In the genomic region with DNA sequence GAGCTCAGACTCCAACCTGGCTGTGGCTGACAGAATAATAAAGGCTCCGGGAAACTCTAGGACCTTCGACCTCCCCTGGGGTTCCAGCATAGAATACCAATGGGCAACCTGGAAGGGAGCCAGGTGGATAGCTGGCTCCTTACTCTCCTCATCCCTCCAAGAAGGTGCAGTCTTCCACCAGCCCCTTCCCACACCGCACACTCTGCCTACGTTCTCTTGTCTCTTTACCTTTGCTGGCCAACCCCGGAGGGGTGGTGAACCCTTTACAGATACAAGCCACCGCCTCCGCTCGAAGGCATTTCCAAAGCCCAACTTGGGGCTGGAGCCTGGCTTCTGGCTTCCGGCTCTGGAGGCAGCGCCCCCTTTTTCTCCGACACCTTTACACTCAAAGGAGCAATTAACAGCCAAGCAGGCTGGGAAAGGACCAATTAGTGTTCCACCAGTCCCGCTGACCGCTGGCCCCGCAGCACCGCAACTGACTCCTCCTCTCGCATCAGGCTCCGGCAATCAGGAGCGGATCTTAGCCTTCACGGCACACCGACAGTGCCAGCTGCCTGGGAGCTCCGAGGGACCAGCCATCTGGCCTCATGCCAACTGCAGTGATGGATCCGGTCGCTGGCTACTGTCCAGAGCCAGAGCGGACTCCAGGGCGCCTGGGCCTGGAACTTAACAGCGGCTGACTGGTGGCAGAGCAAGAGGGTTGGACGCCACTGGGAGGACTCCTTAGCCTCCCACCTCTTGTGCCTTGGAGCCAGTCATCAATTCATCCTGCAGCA, we compare ENCODE assay signal across 8 mouse cellular contexts. TPM values are rescaled to one million over a fixed set of nuclear protein-coding genes. Genes with fewer than 3 reads are reported as not detected.
DNase-seq lines count a peak whose midpoint lies in the region; ATAC-seq lines count a peak whose summit lies in the region.

No protein-coding gene starts in this region.

- H3K4me1 ChIP-seq in forebrain, embryonic 10.5 days = peaks cover 33% of the 10 kb centered on the region
- H3K4me1 ChIP-seq in heart, embryonic 11.5 days (ENCODE audit: control insufficient read depth, insufficient read depth, low read length) = peaks cover 8% of the 10 kb centered on the region; the same call in 1 of the 2 replicates
- peaks cover 7% of the 10 kb centered on the region; the same call in 1 of the 2 replicates for H3K4me1 ChIP-seq in kidney, embryonic 14.5 days (ENCODE audit: control insufficient read depth, insufficient read depth, low read length)
- peaks cover 17% of the 10 kb centered on the region for H3K4me1 ChIP-seq in limb, embryonic 13.5 days
- H3K4me1 ChIP-seq in midbrain, embryonic 14.5 days (ENCODE audit: control insufficient read depth, insufficient read depth, low read length) = peaks cover 11% of the 10 kb centered on the region
- peaks cover 11% of the 10 kb centered on the region; the same call in 1 of the 2 replicates for H3K4me1 ChIP-seq in stomach, embryonic 16.5 days (ENCODE audit: control insufficient read depth, insufficient read depth, low read length)

- peak overlapping the region; percentile 81 for H3K4me2 ChIP-seq in heart, embryonic 11.5 days
- peak overlapping the region; percentile 65 for H3K4me2 ChIP-seq in kidney, embryonic 14.5 days (replicated peaks; ENCODE audit: low read depth, low read length)
- peak overlapping the region; percentile 66 for H3K4me2 ChIP-seq in limb, embryonic 13.5 days (replicated peaks)
- peak overlapping the region; percentile 65 for H3K4me2 ChIP-seq in midbrain, embryonic 14.5 days (ENCODE audit: low read length)
- H3K4me2 ChIP-seq in stomach, embryonic 16.5 days (ENCODE audit: low read depth, low read length) = peak overlapping the region; percentile 54

- 2% methylated on average over 27 of the region's 27 CpGs for WGBS in forebrain, embryonic 10.5 days
- 3% methylated on average over 27 of the region's 27 CpGs for WGBS in heart, embryonic 11.5 days (ENCODE audit: insufficient replicate concordance)
- WGBS in kidney, embryonic 14.5 days = 1% methylated on average over 27 of the region's 27 CpGs
- under 1% methylated on average over 27 of the region's 27 CpGs for WGBS in limb, embryonic 13.5 days
- 2% methylated on average over 27 of the region's 27 CpGs for WGBS in midbrain, embryonic 14.5 days
- WGBS in stomach, embryonic 16.5 days = 5% methylated on average over 27 of the region's 27 CpGs

- H3K36me3 ChIP-seq in forebrain, embryonic 10.5 days (replicated peaks) = no peaks in the 10 kb centered on the region
- no peaks in the 10 kb centered on the region for H3K36me3 ChIP-seq in heart, embryonic 11.5 days (ENCODE audit: control insufficient read depth, insufficient read depth, low read length)
- no peaks in the 10 kb centered on the region for H3K36me3 ChIP-seq in kidney, embryonic 14.5 days (ENCODE audit: control insufficient read depth, insufficient read depth, low read length)
- no peaks in the 10 kb centered on the region for H3K36me3 ChIP-seq in limb, embryonic 13.5 days
- no peaks in the 10 kb centered on the region for H3K36me3 ChIP-seq in midbrain, embryonic 14.5 days (ENCODE audit: control insufficient read depth, insufficient read depth, low read length)
- no peaks in the 10 kb centered on the region for H3K36me3 ChIP-seq in stomach, embryonic 16.5 days (ENCODE audit: control insufficient read depth, insufficient read depth, low read length)

- H3K27me3 ChIP-seq in forebrain, embryonic 10.5 days (ENCODE audit: poor library complexity, severe bottlenecking) = peaks cover 48% of the 10 kb centered on the region
- peaks cover 14% of the 10 kb centered on the region for H3K27me3 ChIP-seq in heart, embryonic 11.5 days (ENCODE audit: control insufficient read depth, insufficient read depth, low read length)
- no peaks in the 10 kb centered on the region for H3K27me3 ChIP-seq in kidney, embryonic 14.5 days (ENCODE audit: control insufficient read depth, insufficient read depth, low read length)
- no peaks in the 10 kb centered on the region for H3K27me3 ChIP-seq in limb, embryonic 13.5 days
- H3K27me3 ChIP-seq in midbrain, embryonic 14.5 days (ENCODE audit: control insufficient read depth, insufficient read depth, low read length) = no peaks in the 10 kb centered on the region
- no peaks in the 10 kb centered on the region for H3K27me3 ChIP-seq in stomach, embryonic 16.5 days (ENCODE audit: control insufficient read depth, insufficient read depth, low read length)

- H3K9ac ChIP-seq in heart, embryonic 11.5 days (ENCODE audit: low read depth, low read length) = peak overlapping the region; percentile 67; the same call in 1 of the 2 replicates
- H3K9ac ChIP-seq in kidney, embryonic 14.5 days (ENCODE audit: low read depth, low read length) = peak overlapping the region; percentile 48
- H3K9ac ChIP-seq in limb, embryonic 13.5 days = peak overlapping the region; percentile 46
- H3K9ac ChIP-seq in midbrain, embryonic 14.5 days (replicated peaks; ENCODE audit: low read length) = peak overlapping the region; percentile 50
- peak overlapping the region; percentile 54 for H3K9ac ChIP-seq in stomach, embryonic 16.5 days (ENCODE audit: low read length)

- H3K9me3 ChIP-seq in forebrain, embryonic 10.5 days = no peaks in the 10 kb centered on the region
- no peaks in the 10 kb centered on the region for H3K9me3 ChIP-seq in heart, embryonic 11.5 days (replicated peaks; ENCODE audit: control insufficient read depth, low read length)
- H3K9me3 ChIP-seq in kidney, embryonic 14.5 days (ENCODE audit: control insufficient read depth, low read length) = no peaks in the 10 kb centered on the region
- no peaks in the 10 kb centered on the region for H3K9me3 ChIP-seq in limb, embryonic 13.5 days
- no peaks in the 10 kb centered on the region for H3K9me3 ChIP-seq in midbrain, embryonic 14.5 days (ENCODE audit: control insufficient read depth, low read length)
- H3K9me3 ChIP-seq in stomach, embryonic 16.5 days (replicated peaks; ENCODE audit: control insufficient read depth, low read length) = no peaks in the 10 kb centered on the region

- ATAC-seq in heart, embryonic 11.5 days (replicated peaks; ENCODE audit: insufficient number of reproducible peaks, low FRiP score, low TSS enrichment) = peak; percentile 58; the same call in 1 of the 2 replicates
- ATAC-seq in kidney, embryonic 14.5 days (ENCODE audit: low FRiP score, low TSS enrichment) = peak; percentile 79
- peak; percentile 74 for ATAC-seq in limb, embryonic 13.5 days (ENCODE audit: low FRiP score, low read depth)
- peak; percentile 86 for ATAC-seq in midbrain, embryonic 14.5 days (ENCODE audit: low FRiP score, low TSS enrichment)
- ATAC-seq in stomach, embryonic 16.5 days (ENCODE audit: insufficient read depth, low FRiP score) = peak; percentile 75

- peak overlapping the region; percentile 43 for H3K4me3 ChIP-seq in forebrain, embryonic 10.5 days
- peak overlapping the region; percentile 38 for H3K4me3 ChIP-seq in heart, embryonic 11.5 days (ENCODE audit: low read depth, low read length)
- H3K4me3 ChIP-seq in kidney, embryonic 14.5 days (ENCODE audit: low read length) = peak overlapping the region; percentile 26
- peak overlapping the region; percentile 34 for H3K4me3 ChIP-seq in limb, embryonic 13.5 days
- H3K4me3 ChIP-seq in midbrain, embryonic 14.5 days (replicated peaks; ENCODE audit: low read depth, low read length) = peak overlapping the region; percentile 30
- peak overlapping the region; percentile 33 for H3K4me3 ChIP-seq in stomach, embryonic 16.5 days (replicated peaks; ENCODE audit: low read length)

- H3K27ac ChIP-seq in forebrain, embryonic 10.5 days = peak overlapping the region; percentile 32
- 0 out of 2 replicates have a peak overlapping the region, but pooled peaks have one; percentile 15 for H3K27ac ChIP-seq in heart, embryonic 11.5 days (ENCODE audit: low read depth, low read length)
- no peak overlapping the region for H3K27ac ChIP-seq in kidney, embryonic 14.5 days (ENCODE audit: low read depth, low read length)
- H3K27ac ChIP-seq in limb, embryonic 13.5 days = peak overlapping the region; percentile 17
- peak overlapping the region; percentile 52; the same call in 1 of the 2 replicates for H3K27ac ChIP-seq in midbrain, embryonic 14.5 days (replicated peaks; ENCODE audit: low read depth, low read length)
- no peak overlapping the region for H3K27ac ChIP-seq in stomach, embryonic 16.5 days (ENCODE audit: low read length)

- peak; percentile 61 for DNase-seq in cerebellum, adult 11 months
- DNase-seq in forebrain, embryonic 10.5 days (ENCODE audit: extremely low spot score, low spot score) = peak; percentile 61
- peak; percentile 89 for DNase-seq in midbrain, embryonic 14.5 days
- DNase-seq in thymus, postnatal 36 days = no peak

RNA-seq across cellular contexts. Expression of a gene that starts 17.7 kb away (rescaled TPM):
- polyA plus RNA-seq in forebrain, embryonic 10.5 days (2016; fragmentation: Nextera tagmentation; extraction: Ambion mirVana) = 51.8 and 52.1 TPM in 2 replicates
- 57.2 and 61.2 TPM in 2 replicates for polyA plus RNA-seq in heart, embryonic 11.5 days (2014; fragmentation: Nextera tagmentation; extraction: Ambion mirVana)
- 73.9 and 96.5 TPM in 2 replicates for polyA plus RNA-seq in kidney, embryonic 14.5 days (2014; fragmentation: Nextera tagmentation; extraction: Ambion mirVana)
- polyA plus RNA-seq in limb, embryonic 13.5 days (2015; fragmentation: Nextera tagmentation; extraction: Ambion mirVana) = 97.1 and 101 TPM in 2 replicates
- polyA plus RNA-seq in midbrain, embryonic 14.5 days (2014; fragmentation: Nextera tagmentation; extraction: Ambion mirVana) = 25.7 and 34.7 TPM in 2 replicates
- 41.8 and 46.1 TPM in 2 replicates for polyA plus RNA-seq in stomach, embryonic 16.5 days (2015; fragmentation: Nextera tagmentation; extraction: Ambion mirVana)

RNA-seq across cellular contexts. Expression of a gene that starts 21.2 kb away (rescaled TPM):
- polyA plus RNA-seq in forebrain, embryonic 10.5 days (2016; fragmentation: Nextera tagmentation; extraction: Ambion mirVana) = not detected in 2 replicates
- polyA plus RNA-seq in heart, embryonic 11.5 days (2014; fragmentation: Nextera tagmentation; extraction: Ambion mirVana) = not detected in 2 replicates
- polyA plus RNA-seq in kidney, embryonic 14.5 days (2014; fragmentation: Nextera tagmentation; extraction: Ambion mirVana) = not detected in 2 replicates
- not detected in 2 replicates for polyA plus RNA-seq in limb, embryonic 13.5 days (2015; fragmentation: Nextera tagmentation; extraction: Ambion mirVana)
- polyA plus RNA-seq in midbrain, embryonic 14.5 days (2014; fragmentation: Nextera tagmentation; extraction: Ambion mirVana) = not detected in 2 replicates
- not detected in 2 replicates for polyA plus RNA-seq in stomach, embryonic 16.5 days (2015; fragmentation: Nextera tagmentation; extraction: Ambion mirVana)

Comparison
In these comparisons a context has a peak if more than half of its experiments do, and no peak if none do; other contexts are left out.
1. DNase-seq: peak in cerebellum, adult 11 months (single experiment), forebrain, embryonic 10.5 days (single experiment) and midbrain, embryonic 14.5 days (single experiment); none in thymus, postnatal 36 days (0 of 2).
2. H3K27ac ChIP-seq: peak in forebrain, embryonic 10.5 days (single experiment), heart, embryonic 11.5 days (single experiment), limb, embryonic 13.5 days (single experiment) and midbrain, embryonic 14.5 days (single experiment); none in kidney, embryonic 14.5 days (single experiment) and stomach, embryonic 16.5 days (single experiment).
3. Peak in every context shown above with its lines, with median percentiles within 50 percentile points of each other: H3K4me3 ChIP-seq, ATAC-seq, H3K4me2 ChIP-seq and H3K9ac ChIP-seq.